Mouse (Mus musculus) forebrain, embryonic 10.5 days (tissue): ENCODE measurements around the gene Scgb2a2. TPM values are rescaled to one million over a fixed set of nuclear protein-coding genes. Genes with fewer than 3 reads are reported as not detected.
A peak's percentile ranks its signal among the peaks of the same experiment; 100 is the strongest.
"Not testable (repeated sequence)": the region's sequence is repeated elsewhere in the genome, so short reads cannot be mapped to it uniquely, and the experiment has no call there.

Experiments
- DNase-seq: peaks from one replicate; pipeline ENCODE4 v3.0.0-alpha.2; 2017; ENCODE audit warnings: low spot score; ENCODE audit errors: extremely low spot score
- H3K27ac ChIP-seq: fragments of 300-500 bp; sonication (generic); 2 replicates; pipeline ENCODE4 v1.5.1; 2016; ENCODE audit warnings: mild to moderate bottlenecking
- H3K27me3 ChIP-seq: fragments of 300-500 bp; sonication (generic); 2 replicates; pipeline ENCODE4 v1.6.1; 2016; ENCODE audit warnings: mild to moderate bottlenecking; ENCODE audit not compliant: poor library complexity, severe bottlenecking
- H3K36me3 ChIP-seq: fragments of 300-500 bp; sonication (generic); replicated peaks from 2 replicates; pipeline ENCODE4 v1.6.1; 2016; ENCODE audit warnings: mild to moderate bottlenecking, moderate library complexity
- H3K4me1 ChIP-seq: fragments of 300-500 bp; sonication (generic); 2 replicates; pipeline ENCODE4 v1.6.1; 2016
- H3K4me3 ChIP-seq: fragments of 300-500 bp; sonication (generic); 2 replicates; pipeline ENCODE4 v1.5.1; 2016; ENCODE audit warnings: mild to moderate bottlenecking, moderate library complexity
- H3K9me3 ChIP-seq: fragments of 300-500 bp; sonication (generic); 2 replicates; pipeline ENCODE4 v1.6.1; 2016; ENCODE audit warnings: mild to moderate bottlenecking, moderate library complexity
- WGBS: fragments of 180-500 bp; shearing (Covaris S2); methylation state at CpG from one replicate; pipeline ENCODE4 v1.1.7; 2016; 5-methylcytosine and 5-hydroxymethylcytosine counted together
- microRNA-seq: library from miRNA; unstranded; fragments of <30 nt; microRNA quantifications from one replicate; pipeline ENCODE4, GENCODE M21; 2017
- polyA plus RNA-seq: library from polyadenylated mRNA; unstranded; fragments of >200 nt; fragmentation: Nextera tagmentation; extraction: Ambion mirVana; gene quantifications from 2 replicates; pipeline ENCODE4 v1.2.1, GENCODE M21; 2016

Scgb2a2 gene
- polyA plus RNA-seq, 1 experiment from 2014 or later: not detected

DNA sequence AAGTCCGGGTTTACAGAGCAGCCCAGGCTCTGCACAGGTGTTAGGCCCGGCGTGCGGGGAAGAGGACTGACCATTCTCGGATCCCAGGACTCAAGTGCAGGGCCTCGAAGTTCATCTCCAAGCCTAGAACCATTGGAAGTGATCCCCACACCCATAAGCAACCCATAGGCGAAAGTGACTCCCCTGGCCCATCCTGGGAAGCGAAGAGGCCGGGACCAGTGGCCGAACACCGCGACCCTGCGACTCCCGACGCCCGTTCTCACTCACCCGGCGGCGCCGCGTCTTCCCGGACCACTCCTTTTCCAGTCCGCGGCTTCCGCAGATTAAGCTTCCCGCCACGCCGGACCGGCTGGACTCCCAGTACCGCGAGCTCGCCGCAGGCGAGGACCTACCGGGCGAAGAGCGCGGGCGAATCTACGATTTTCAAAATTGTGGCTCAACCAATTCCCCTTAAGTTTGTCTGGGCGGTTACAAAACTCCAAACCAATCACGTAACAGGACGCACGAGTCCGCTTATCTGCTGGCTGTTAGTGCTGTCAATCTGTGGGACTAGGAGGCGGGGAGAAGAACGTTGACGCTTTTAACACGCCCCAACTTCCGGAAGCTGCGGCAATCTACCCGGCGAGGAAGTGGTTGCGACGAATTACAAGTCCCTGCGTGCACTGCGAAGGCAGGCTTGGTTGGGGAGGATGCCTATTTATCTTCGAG, 51.9 kb downstream of the Scgb2a2 start, which contains the start of gene Incenp:
Gene Incenp (minus strand): TSS at position 480 of the 708 bp plus-strand sequence.
- under 1% methylated on average over 58 of the region's 58 CpGs for WGBS
- DNase-seq: peak; percentile 95
- Histone ChIP-seq H3K27me3 (no peaks in the 10 kb centered on the region), H3K27ac (peak within 1 kb of the TSS; percentile 96), H3K9me3 (no peaks in the 10 kb centered on the region; the same call in 1 of the 2 replicates), H3K4me3 (peak within 1 kb of the TSS; percentile 76), H3K4me1 (peaks cover 37% of the 10 kb centered on the region), H3K36me3 (peaks cover 32% of the 10 kb centered on the region)

DNA sequence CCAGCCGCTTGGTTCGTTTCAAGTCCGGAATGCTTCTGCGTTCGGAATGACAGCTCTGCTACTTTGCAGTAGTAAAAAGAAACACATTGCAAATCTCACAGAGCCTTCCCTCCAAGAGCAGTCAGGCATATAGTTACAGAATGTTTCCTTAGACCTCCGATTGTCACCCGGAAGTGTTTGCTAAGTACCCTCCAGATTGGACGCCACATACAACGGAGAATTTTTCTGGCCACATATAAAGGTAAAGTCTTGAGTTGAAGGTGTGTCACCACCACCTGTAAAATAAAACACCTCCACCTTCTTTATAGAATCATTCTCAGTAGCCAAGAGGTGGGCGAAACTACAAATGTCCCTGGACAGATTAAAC, 52.4 kb downstream of the Scgb2a2 start:
- H3K4me1 ChIP-seq: peaks cover 37% of the 10 kb centered on the region

DNA sequence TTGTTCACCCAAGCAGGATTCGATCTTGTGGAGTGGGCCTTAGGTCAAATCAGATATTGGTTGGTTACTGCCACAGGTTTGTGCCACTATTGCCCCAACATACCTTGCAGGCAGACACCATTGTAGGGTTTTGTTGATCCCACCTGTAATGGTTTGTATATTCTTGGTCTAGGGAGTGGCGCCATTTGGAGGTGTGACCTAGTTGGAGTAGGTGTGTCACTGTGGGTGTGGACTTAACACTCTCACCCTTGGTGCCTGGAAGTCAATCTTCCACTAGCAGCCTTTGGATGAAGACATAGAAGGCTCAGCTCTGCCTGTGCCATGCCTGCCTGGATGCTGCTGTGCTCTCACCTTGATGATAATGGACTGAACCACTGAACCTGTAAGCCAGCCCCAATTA, 53.3 kb downstream of the Scgb2a2 start:
- H3K27me3 ChIP-seq, H3K4me3 ChIP-seq, H3K9me3 ChIP-seq, DNase-seq, H3K27ac ChIP-seq: not testable (repeated sequence)
- 94% methylated on average over 2 of the region's 2 CpGs for WGBS
- Histone ChIP-seq H3K36me3 (peaks cover 17% of the 10 kb centered on the region), H3K4me1 (peaks cover 37% of the 10 kb centered on the region)

More for the DNA sequence above, 52.4 kb downstream of the Scgb2a2 start:
- Histone ChIP-seq H3K4me3 (peak overlapping the region; percentile 76), H3K9me3 (no peaks in the 10 kb centered on the region; the same call in 1 of the 2 replicates), H3K27ac (peak overlapping the region; percentile 96), H3K36me3 (peaks cover 27% of the 10 kb centered on the region), H3K27me3 (no peaks in the 10 kb centered on the region)
- 11% methylated on average over 10 of the region's 10 CpGs for whole genome bisulfite sequencing
- DNase-seq: no peak

Small RNA genes within 50 kb of the gene (microRNA-seq; reads per million reads assigned to microRNA genes)
- not detected for gene Gm22369

Other genes with a start within 250 kb of the Scgb2a2 start
- 169 and 178 TPM in 2 replicates for gene Incenp, start 52.0 kb downstream of the Scgb2a2 start, polyA plus RNA-seq
- 1,226 and 1,339 TPM in 2 replicates for gene Fth1, start 133.0 kb downstream of the Scgb2a2 start, polyA plus RNA-seq
- gene Best1, start 154.1 kb downstream of the Scgb2a2 start, polyA plus RNA-seq: 2.1 and 2.3 TPM in 2 replicates
- gene Rab3il1, start 154.1 kb downstream of the Scgb2a2 start, polyA plus RNA-seq: 39.3 and 39.8 TPM in 2 replicates
- gene Fads3, start 194.0 kb downstream of the Scgb2a2 start, polyA plus RNA-seq: 4.6 and 5.5 TPM in 2 replicates